Mouse (Mus musculus) heart, adult 2 months (tissue): ENCODE data around the gene Tnni2. TPM values are rescaled to one million over a fixed set of nuclear protein-coding genes. Genes with fewer than 3 reads are reported as not detected.
A peak's percentile ranks its signal among the peaks of the same experiment; 100 is the strongest.
"Not testable (repeated sequence)": the region's sequence is repeated elsewhere in the genome, so short reads cannot be mapped to it uniquely, and the experiment has no call there.

ENCODE experiments used
- DNase-seq, 2 experiments: peaks; one replicate each; pipeline ENCODE4 v3.0.0; 2021
- H3K27ac ChIP-seq: fragments of 200-600 bp; 2 replicates; pipeline ENCODE4 v1.8.1; 2022
- H3K27me3 ChIP-seq: fragments of 200-500 bp; 2 replicates; pipeline ENCODE4 v1.6.1; 2012; ENCODE audit warnings: mild to moderate bottlenecking, low read length, inconsistent platforms, mixed read lengths; ENCODE audit not compliant: control insufficient read depth, insufficient read depth
- H3K36me3 ChIP-seq: fragments of 200-500 bp; 2 replicates; pipeline ENCODE4 v1.6.1; 2012; ENCODE audit warnings: low read length, inconsistent platforms; ENCODE audit not compliant: control insufficient read depth, insufficient read depth
- H3K4me1 ChIP-seq: fragments of 200-500 bp; 2 replicates; pipeline ENCODE4 v1.6.1; 2011; ENCODE audit warnings: low read length; ENCODE audit not compliant: control insufficient read depth, insufficient read depth
- H3K4me3 ChIP-seq: fragments of 200-600 bp; 2 replicates; pipeline ENCODE4 v1.8.1; 2022
- H3K79me2 ChIP-seq: fragments of 200-500 bp; replicated peaks from 2 replicates; pipeline ENCODE4 v1.6.1; 2012; ENCODE audit warnings: mild to moderate bottlenecking, inconsistent platforms, low read length, moderate library complexity, mixed read lengths; ENCODE audit not compliant: control insufficient read depth, insufficient read depth
- H3K9ac ChIP-seq: fragments of 200-500 bp; 2 replicates; pipeline ENCODE4 v1.6.1; 2012; ENCODE audit warnings: low read depth, mild to moderate bottlenecking, control low read depth, inconsistent platforms, low read length, mixed read lengths
- CTCF ChIP-seq: fragments of 200-600 bp; IDR thresholded peaks from 2 replicates; pipeline ENCODE4 v1.8.1; 2022; ENCODE audit warnings: antibody characterized with exemption, mild to moderate bottlenecking, moderate library complexity
- EP300 ChIP-seq: fragments of 200-500 bp; IDR thresholded peaks from 2 replicates; pipeline ENCODE4 v1.6.1; 2011; ENCODE audit warnings: low read depth, low read length, control low read depth; ENCODE audit not compliant: insufficient read depth
- POLR2A ChIP-seq: fragments of 200-500 bp; IDR thresholded peaks from 2 replicates; pipeline ENCODE4 v1.6.1; 2011; ENCODE audit warnings: mild to moderate bottlenecking, low read depth, low read length, control low read depth; ENCODE audit not compliant: insufficient read depth
- WGBS: fragments of 180-500 bp; shearing (Covaris S2); methylation state at CpG from one replicate; pipeline ENCODE4 v1.1.7; 2018; 5-methylcytosine and 5-hydroxymethylcytosine counted together
- intact Hi-C: fragments of 180-260 bp; cut with DNase I; formaldehyde crosslinking; loops from one replicate; pipeline ENCODE4 v1.15.1; 2025
- polyA plus RNA-seq: library from polyadenylated mRNA; depleted of rRNA; stranded (reverse); fragments of >200 nt; gene quantifications from 2 replicates; pipeline ENCODE4 v1.2.3, GENCODE M21; 2012
- total RNA-seq, 2 experiments: library from RNA; stranded (reverse); gene quantifications; 2 replicates each; pipeline ENCODE4 v1.2.3; 2021

Gene Tnni2
- total and polyA plus RNA-seq, 3 experiments = 2.7 to 7.5 (median 3.0) TPM

DNA sequence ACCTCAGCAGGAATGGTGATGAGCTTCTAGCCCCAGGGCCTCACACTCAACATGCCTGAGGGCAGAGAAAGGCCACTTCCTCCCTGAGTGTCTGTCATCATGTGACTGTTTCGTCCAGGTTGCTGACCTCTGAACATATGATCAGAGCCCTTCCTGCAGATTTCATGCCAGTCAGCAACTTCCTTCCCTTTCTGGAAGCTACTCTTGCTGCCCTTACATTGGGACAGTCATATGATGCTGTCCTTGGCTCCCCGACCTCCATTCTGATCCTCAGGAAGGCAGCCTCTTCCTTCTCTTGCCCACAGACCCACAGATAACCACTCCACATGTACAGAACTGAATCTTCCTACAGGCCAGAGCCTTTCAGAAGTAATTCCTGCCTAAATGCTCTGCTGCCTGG, 43.6 kb upstream of the Tnni2 start:
- Histone ChIP-seq H3K4me3 (no peak overlapping the region), H3K27me3 (no peaks in the 10 kb centered on the region), H3K4me1 (peaks cover 25% of the 10 kb centered on the region), H3K79me2 (no peaks in the 10 kb centered on the region), H3K9ac (no peak overlapping the region), H3K36me3 (peaks cover 3% of the 10 kb centered on the region; the same call in 1 of the 2 replicates), H3K27ac (peak overlapping the region; percentile 47)
- intact Hi-C loops = no loop called here
- peak in 1 of 2 experiments; percentile 49 for DNase-seq
- 30% methylated on average over 2 of the region's 2 CpGs for WGBS
- TF ChIP-seq EP300 (no peak), POLR2A (no peak), CTCF (no peak)

DNA sequence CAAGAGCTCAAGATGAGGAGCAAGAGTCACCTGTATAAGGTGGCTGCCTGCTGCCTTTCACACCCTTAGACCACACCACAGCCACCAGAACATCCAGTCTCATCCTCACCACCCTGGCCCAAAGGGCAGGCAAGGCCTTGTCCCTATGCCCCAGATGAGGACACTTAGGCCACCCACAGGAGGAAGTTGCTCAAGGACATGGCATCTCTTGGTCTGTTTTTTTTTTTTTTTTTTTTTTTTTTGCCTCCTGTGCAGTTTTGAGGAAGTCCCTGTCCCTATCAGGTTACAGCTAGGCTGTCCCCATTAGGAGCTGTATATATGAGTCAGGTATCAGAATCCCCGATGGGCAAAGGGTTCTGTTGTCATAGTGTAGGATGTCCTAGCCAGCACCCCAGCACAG, 42.4 kb upstream of the Tnni2 start:
- H3K9ac ChIP-seq = no peak overlapping the region
- peaks cover 16% of the 10 kb centered on the region for H3K4me1 ChIP-seq
- intact Hi-C loops = no loop called here
- no peak overlapping the region for H3K4me3 ChIP-seq
- H3K79me2 ChIP-seq = no peaks in the 10 kb centered on the region
- WGBS = 68% methylated on average over 1 of the region's 1 CpGs
- H3K27ac ChIP-seq = no peak overlapping the region
- H3K27me3 ChIP-seq = no peaks in the 10 kb centered on the region
- TF ChIP-seq POLR2A (no peak), EP300 (no peak), CTCF (no peak)
- no peaks in the 10 kb centered on the region for H3K36me3 ChIP-seq
- no peak for DNase-seq

DNA sequence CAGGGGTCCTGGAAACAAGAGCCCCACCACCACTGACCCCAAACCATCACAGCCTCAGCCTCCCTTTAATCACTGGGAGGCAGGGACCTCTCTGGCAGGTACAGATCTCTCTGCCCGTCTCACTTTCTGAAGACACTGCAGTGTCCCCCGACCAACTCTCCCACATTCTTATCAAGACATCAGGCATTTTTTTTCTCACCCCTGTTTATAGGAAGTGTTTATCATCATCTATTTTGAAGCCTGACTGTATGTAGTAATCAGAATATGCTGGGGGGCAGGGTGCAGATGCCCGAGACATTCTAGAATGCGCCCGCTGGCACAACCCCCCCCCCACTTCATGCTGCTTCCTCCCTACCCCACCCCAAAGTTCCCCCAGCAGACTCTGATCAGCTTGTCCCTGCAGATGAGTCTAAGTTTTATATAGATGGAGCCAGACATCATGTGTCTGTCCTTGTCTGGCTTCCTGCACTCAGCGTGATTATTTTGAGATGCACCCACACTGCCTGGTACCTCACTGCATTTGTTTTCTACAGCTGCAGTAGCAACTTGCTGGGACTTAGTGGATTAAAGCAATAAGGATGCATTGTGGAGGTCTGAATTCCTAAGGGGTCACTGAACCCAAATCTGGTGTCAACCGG, 41.4 kb upstream of the Tnni2 start:
- intact Hi-C loops = no loop called here
- peaks cover 8% of the 10 kb centered on the region for H3K4me1 ChIP-seq
- no peak overlapping the region for H3K4me3 ChIP-seq
- H3K27ac ChIP-seq = no peak overlapping the region
- H3K27me3 ChIP-seq = no peaks in the 10 kb centered on the region
- no peaks in the 10 kb centered on the region for H3K79me2 ChIP-seq
- no peak overlapping the region for H3K9ac ChIP-seq
- 48% methylated on average over 7 of the region's 7 CpGs for WGBS
- DNase-seq = no peak
- no peak for TF ChIP-seq EP300
- TF ChIP-seq POLR2A = no peak
- H3K36me3 ChIP-seq = no peaks in the 10 kb centered on the region

DNA sequence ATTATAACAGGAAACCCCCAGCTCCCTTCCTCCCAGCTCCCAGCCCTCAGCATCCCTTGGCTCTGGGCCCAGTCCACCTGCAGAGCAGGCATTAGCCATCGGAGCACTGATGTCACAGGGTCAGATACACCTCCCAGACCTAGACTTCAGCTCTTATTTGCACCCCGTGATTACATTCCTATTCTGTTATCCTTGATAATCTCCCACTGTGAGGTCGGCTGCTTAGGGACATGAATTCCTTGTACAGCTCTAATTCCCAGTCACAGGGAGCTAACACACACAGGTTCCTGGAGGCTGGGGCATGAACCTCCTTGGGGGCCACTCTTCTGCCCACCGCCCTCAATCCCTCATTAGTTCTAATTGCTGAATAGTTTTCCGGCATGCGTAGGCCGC, 40.9 kb upstream of the Tnni2 start:
- TF ChIP-seq CTCF = no peak
- no peak for TF ChIP-seq EP300
- TF ChIP-seq POLR2A = no peak
- Histone ChIP-seq H3K27me3 (no peaks in the 10 kb centered on the region), H3K4me1 (peaks cover 6% of the 10 kb centered on the region), H3K9ac (no peak overlapping the region), H3K79me2 (no peaks in the 10 kb centered on the region), H3K27ac (no peak overlapping the region), H3K36me3 (no peaks in the 10 kb centered on the region), H3K4me3 (no peak overlapping the region)
- intact Hi-C loops = no loop called here
- DNase-seq = no peak
- 54% methylated on average over 7 of the region's 7 CpGs for WGBS

DNA sequence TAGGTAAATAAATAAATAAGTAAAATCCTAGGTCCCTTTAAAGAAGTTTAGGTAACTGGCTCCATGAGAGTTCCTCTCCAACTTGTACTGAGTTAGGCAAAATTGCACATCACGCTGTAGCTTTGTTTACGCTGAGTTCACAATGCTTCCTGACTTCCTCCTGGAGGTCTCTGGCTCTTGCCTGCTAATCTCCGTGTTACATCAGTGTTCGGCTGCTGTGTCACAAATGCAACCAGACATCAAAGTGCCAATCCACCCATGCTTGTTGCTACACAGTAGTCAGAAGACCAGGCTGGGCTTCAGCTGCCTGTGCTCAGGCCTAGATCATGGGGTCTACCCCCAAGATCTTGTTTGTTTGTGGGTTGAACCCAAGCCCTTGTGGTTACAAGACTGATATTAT, 38.0 kb upstream of the Tnni2 start:
- Histone ChIP-seq H3K27me3 (no peaks in the 10 kb centered on the region), H3K9ac (no peak overlapping the region), H3K27ac (no peak overlapping the region), H3K79me2 (no peaks in the 10 kb centered on the region), H3K36me3 (no peaks in the 10 kb centered on the region), H3K4me1 (peaks cover 1% of the 10 kb centered on the region), H3K4me3 (no peak overlapping the region)
- intact Hi-C loops = no loop called here
- TF ChIP-seq CTCF (no peak), EP300 (no peak), POLR2A (no peak)
- no peak for DNase-seq
- 55% methylated on average over 4 of the region's 4 CpGs for whole genome bisulfite sequencing

DNA sequence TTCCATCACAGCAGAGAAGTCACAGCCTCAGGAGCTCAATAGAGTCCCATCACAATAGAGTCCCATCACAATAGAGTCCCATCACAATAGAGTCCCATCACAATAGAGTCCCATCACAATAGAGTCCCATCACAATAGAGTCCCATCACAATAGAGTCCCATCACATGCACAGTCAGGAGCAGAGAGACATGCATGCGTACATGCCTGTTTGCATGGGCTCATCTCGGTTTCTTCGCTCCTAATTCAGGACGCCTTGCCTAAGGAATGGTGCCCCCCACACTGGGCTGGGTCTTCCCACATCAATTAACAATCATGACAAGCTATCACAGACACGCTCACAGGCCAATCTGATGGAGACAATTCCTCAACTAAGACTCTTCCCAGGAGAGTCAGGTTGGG, 36.5 kb upstream of the Tnni2 start:
- intact Hi-C loops, H3K79me2 ChIP-seq, H3K9ac ChIP-seq, H3K27ac ChIP-seq, H3K4me1 ChIP-seq, DNase-seq, H3K36me3 ChIP-seq, H3K4me3 ChIP-seq, H3K27me3 ChIP-seq: not testable (repeated sequence)
- 91% methylated on average over 5 of the region's 5 CpGs for WGBS
